Mouse (Mus musculus) gastrocnemius, postnatal 10 days (tissue): ENCODE measurements around the gene Yars. TPM values are rescaled to one million over a fixed set of nuclear protein-coding genes. Genes with fewer than 3 reads are reported as not detected.

Experiments
- DNase-seq: peaks from one replicate; pipeline ENCODE4 v3.0.0; 2021; ENCODE audit warnings: mixed read lengths
- long read RNA-seq, 2 experiments: library from polyadenylated mRNA; stranded (forward); transcript quantifications; one replicate each; pipeline ENCODE4 v2.0.0; 2021
- total RNA-seq, 2 experiments: library from RNA; stranded (reverse); gene quantifications; 2 replicates each; pipeline ENCODE4 v1.2.3; 2021

The Yars gene
- total RNA-seq: 10 to 100 TPM; 35.5 to 48.5 TPM
- long read RNA-seq, experiment 1, transcript Yars-201 (13 exons, 2,909 nt): major isoform, 87 of 105 reads
- long read RNA-seq, experiment 1, partial matches to known transcripts: 9 of 105 reads
- long read RNA-seq, experiment 1, other reads (novel, unspliced or antisense): 8 of 105 reads
- long read RNA-seq, experiment 2, transcript Yars-201 (13 exons, 2,909 nt): major isoform, 75 of 92 reads
- long read RNA-seq, experiment 2, partial matches to known transcripts: 10 of 92 reads
- long read RNA-seq, experiment 2, other reads (novel, unspliced or antisense): 7 of 92 reads

- DNase-seq: peak; percentile 96
These were observed at the start of gene Yars, which contains the start of gene S100pbp for GRCm38 (mm10) chr4:129189542-129190519. TSS of gene Yars (plus strand) at chr4:129189760. TSS of gene S100pbp (minus strand) at chr4:129189727.

- DNase-seq: no peak
These were observed 48.8 kb upstream of the Yars start for GRCm38 (mm10) chr4:129140808-129141207.

- no peak for DNase-seq
These were observed 47.8 kb upstream of the Yars start for GRCm38 (mm10) chr4:129141560-129142438.

- DNase-seq: no peak
These were observed 47.0 kb upstream of the Yars start for GRCm38 (mm10) chr4:129142439-129143045.

GRCm38 (mm10) chr4:129143509-129143908 is 46.1 kb upstream of the Yars start:
- DNase-seq: no peak

GRCm38 (mm10) chr4:129144401-129145367 is 44.9 kb upstream of the Yars start:
- no peak for DNase-seq

- no peak for DNase-seq
These were observed 44.1 kb upstream of the Yars start for GRCm38 (mm10) chr4:129145411-129145810.

GRCm38 (mm10) chr4:129145943-129146342 is 43.6 kb upstream of the Yars start:
- no peak for DNase-seq

GRCm38 (mm10) chr4:129146392-129146791 is 43.2 kb upstream of the Yars start:
- no peak for DNase-seq

GRCm38 (mm10) chr4:129147552-129148103 is 41.9 kb upstream of the Yars start:
- no peak for DNase-seq

- DNase-seq: no peak
These were observed 40.2 kb upstream of the Yars start for GRCm38 (mm10) chr4:129149321-129149720.

GRCm38 (mm10) chr4:129151276-129151811 is 38.2 kb upstream of the Yars start:
- no peak for DNase-seq

GRCm38 (mm10) chr4:129157541-129157940 is 32.0 kb upstream of the Yars start:
- DNase-seq: no peak

- no peak for DNase-seq
These were observed 31.0 kb upstream of the Yars start for GRCm38 (mm10) chr4:129158549-129158948.

- no peak for DNase-seq
These were observed 28.5 kb upstream of the Yars start for GRCm38 (mm10) chr4:129161076-129161475.

- DNase-seq: no peak
These were observed 27.8 kb upstream of the Yars start for GRCm38 (mm10) chr4:129161581-129162255.

GRCm38 (mm10) chr4:129172529-129172928 is 17.0 kb upstream of the Yars start:
- DNase-seq: no peak

GRCm38 (mm10) chr4:129179560-129179959 is 10.0 kb upstream of the Yars start:
- no peak for DNase-seq

GRCm38 (mm10) chr4:129188041-129188659 is 1.4 kb upstream of the Yars start:
- DNase-seq: no peak
